Mouse (Mus musculus): Measurements from ENCODE around the gene Pafah1b3. TPM values are rescaled to one million over a fixed set of nuclear protein-coding genes. Genes with fewer than 3 reads are reported as not detected.
A peak's percentile ranks its signal among the peaks of the same experiment; 100 is the strongest.

The Pafah1b3 gene
- polyA plus RNA-seq, 1 experiment from 2014 or later, result 29.3 TPM

DNA sequence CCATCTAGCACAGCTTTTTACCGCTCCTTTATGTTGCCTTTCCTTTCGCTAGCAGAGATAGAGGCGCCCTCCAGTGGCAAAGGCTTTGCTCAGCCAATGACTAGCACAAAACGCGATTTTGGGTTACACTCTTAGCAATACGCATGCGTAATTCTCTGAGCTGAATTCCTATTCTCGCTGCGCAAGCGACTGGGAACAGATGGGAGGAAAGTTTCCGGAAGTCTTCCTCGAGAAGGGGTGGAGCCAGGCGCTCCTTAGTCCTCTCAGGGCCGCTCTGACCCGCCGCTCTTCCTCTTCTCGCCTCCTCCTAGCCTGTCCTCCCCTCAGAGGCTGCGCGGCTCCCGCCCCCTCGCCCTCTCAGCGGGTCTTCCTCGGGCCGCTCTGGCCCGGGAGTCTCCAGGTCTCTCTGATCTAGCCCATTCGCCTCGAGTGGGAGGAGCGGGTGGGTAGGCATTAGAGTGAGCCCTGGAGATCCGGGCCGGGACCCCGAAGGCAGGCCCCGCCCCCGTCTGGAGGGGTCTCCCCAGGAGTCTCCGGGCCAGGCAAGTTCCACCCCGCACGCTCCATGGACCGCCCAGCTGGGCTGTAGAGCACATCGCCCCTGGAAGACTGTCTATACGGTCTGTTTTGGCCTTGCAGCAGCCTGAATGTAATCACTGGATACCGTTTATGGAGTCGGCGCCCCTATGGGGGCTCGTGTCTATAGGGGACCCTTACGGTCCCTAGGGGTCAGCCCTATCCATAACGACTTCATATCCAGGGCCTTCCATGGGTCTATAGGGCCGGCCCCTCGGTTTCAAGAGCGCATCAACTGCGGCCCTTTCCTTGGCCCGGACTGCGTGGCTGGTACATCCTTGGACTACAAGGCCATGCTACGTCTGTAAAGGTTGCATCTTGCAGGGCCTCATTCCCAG lies 19.0 kb upstream of the Pafah1b3 start, which contains the start of gene Megf8:
Gene Megf8 (plus strand): TSS at position 633 of the 914 bp plus-strand sequence.
- peak within 1 kb of the TSS; percentile 55 for H3K27ac ChIP-seq
- peak within 1 kb of the TSS; percentile 88 for H3K4me2 ChIP-seq
- H3K27me3 ChIP-seq, result peaks cover 59% of the 10 kb centered on the region
- DNase-seq (peak; percentile 87), ATAC-seq (ENCODE audit: low read depth) (peak; percentile 91)
- 1% methylated on average over 52 of the region's 52 CpGs for WGBS (ENCODE audit: insufficient replicate concordance)
- H3K36me3 ChIP-seq, result no peaks in the 10 kb centered on the region
- peaks cover 31% of the 10 kb centered on the region for H3K4me1 ChIP-seq (replicated peaks)
- no peaks in the 10 kb centered on the region for H3K9me3 ChIP-seq (replicated peaks)
- H3K9ac ChIP-seq, result peak within 1 kb of the TSS; percentile 69
- H3K4me3 ChIP-seq (replicated peaks), result peak within 1 kb of the TSS; percentile 70

DNA sequence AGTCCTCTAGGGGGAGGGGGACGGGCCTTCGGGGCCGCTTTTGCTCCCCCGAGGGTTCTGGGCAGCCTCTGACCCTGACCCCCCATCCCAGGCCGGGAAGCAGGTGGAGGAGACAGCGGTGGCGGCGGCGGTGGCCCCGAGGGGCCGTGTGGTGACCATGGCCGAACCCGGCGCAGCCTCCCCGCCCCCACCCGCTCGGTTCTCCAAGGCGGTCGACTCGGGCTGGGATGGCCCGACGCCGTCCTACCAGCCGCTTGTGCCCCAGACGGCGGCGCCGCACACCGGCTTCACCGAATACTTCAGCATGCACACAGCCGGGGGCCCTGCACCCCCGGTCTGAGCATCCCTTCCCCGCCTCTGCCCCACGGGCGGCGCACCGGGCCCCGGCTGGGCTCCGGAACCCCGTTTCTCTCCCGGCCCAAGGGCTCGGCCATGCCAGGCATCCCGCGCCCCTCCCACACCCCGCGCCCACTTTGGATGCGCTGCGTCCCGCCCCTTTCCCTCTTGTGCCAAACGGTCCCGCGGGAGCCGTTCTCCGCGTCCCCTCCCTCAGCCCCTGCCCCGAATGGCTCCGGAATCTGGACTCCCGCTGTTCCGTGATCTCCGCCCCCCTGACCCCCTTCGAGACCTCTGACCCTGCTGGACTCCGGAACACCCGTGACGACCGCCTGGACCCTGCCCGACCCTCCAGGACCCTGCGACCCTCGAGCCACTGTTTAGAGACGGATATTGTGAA lies 17.7 kb upstream of the Pafah1b3 start:
- Histone ChIP-seq H3K4me1 (replicated peaks) (peaks cover 31% of the 10 kb centered on the region), H3K9ac (no peak overlapping the region), H3K4me2 (peak overlapping the region; percentile 88), H3K4me3 (replicated peaks) (peak overlapping the region; percentile 70), H3K9me3 (replicated peaks) (no peaks in the 10 kb centered on the region), H3K27ac (no peak overlapping the region), H3K36me3 (no peaks in the 10 kb centered on the region), H3K27me3 (peaks cover 69% of the 10 kb centered on the region)
- ATAC-seq (ENCODE audit: low read depth), result no peak
- DNase-seq, result no peak
- WGBS (ENCODE audit: insufficient replicate concordance), result 2% methylated on average over 66 of the region's 69 CpGs

DNA sequence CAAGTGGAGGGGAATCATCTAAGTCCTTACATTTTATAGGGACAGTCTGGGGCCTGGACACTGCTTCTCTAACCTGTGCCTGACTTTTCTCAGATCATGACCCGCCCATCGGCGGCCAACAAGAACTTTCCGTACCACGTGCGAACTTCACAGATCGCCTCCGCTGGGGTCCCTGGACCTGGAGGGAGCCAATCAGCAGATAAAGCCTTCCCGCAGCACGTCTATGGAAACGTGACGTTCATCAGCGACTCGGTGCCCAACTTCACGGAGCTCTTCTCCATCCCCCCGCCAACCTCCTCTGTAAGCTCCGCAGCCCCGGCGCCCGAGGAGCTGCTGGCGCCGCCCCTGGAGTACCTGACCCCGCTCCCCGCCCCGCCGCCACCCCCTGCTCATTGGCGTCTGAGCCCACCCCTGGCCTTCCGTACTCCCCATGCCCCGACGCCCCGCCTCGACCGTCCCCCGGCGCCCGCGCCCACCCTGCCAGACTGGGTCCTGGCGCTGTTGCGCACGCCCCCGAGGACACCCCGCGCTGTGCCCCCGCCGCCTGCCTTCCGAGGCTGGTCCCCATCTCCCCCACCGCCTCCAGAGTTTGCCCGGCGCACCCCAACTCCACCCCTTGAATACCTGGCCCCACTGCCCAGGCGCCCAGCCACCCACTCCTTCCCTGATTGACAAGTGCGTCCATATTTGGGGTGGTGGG lies 17.0 kb upstream of the Pafah1b3 start:
- Histone ChIP-seq H3K4me3 (replicated peaks) (peak overlapping the region; percentile 70), H3K27ac (no peak overlapping the region), H3K4me2 (peak overlapping the region; percentile 88), H3K4me1 (replicated peaks) (peaks cover 31% of the 10 kb centered on the region), H3K36me3 (no peaks in the 10 kb centered on the region), H3K9ac (no peak overlapping the region), H3K27me3 (peaks cover 71% of the 10 kb centered on the region), H3K9me3 (replicated peaks) (no peaks in the 10 kb centered on the region)
- 2% methylated on average over 50 of the region's 51 CpGs for WGBS (ENCODE audit: insufficient replicate concordance)
- no peak for ATAC-seq (ENCODE audit: low read depth)
- DNase-seq, result no peak

DNA sequence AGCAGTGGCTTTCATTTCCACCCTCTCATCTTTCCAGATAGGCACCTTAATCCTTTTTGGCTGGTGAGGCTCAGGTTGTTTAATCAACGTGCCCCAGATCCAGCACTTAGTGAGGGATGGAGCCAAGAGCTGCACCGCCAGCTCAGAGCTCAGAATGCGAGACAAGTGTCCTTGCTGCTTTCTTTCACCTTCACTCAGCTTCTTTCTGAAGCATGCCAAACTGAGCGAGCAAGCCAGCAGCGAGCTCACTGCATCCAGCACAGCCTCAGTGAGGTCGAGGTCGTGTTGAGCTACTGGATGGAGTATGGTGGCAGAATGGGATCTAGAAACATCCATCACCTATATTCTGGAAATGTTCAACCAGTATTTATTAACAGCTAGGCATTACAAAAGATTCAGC lies 15.5 kb upstream of the Pafah1b3 start:
- ATAC-seq (ENCODE audit: low read depth) (no peak), DNase-seq (no peak)
- H3K27me3 ChIP-seq, result peaks cover 85% of the 10 kb centered on the region
- 32% methylated on average over 7 of the region's 7 CpGs for WGBS (ENCODE audit: insufficient replicate concordance)
- H3K9ac ChIP-seq, result no peak overlapping the region
- no peak overlapping the region for H3K4me2 ChIP-seq
- H3K4me3 ChIP-seq (replicated peaks), result no peak overlapping the region
- H3K27ac ChIP-seq, result no peak overlapping the region
- H3K36me3 ChIP-seq, result no peaks in the 10 kb centered on the region
- no peaks in the 10 kb centered on the region for H3K9me3 ChIP-seq (replicated peaks)
- peaks cover 29% of the 10 kb centered on the region for H3K4me1 ChIP-seq (replicated peaks)

DNA sequence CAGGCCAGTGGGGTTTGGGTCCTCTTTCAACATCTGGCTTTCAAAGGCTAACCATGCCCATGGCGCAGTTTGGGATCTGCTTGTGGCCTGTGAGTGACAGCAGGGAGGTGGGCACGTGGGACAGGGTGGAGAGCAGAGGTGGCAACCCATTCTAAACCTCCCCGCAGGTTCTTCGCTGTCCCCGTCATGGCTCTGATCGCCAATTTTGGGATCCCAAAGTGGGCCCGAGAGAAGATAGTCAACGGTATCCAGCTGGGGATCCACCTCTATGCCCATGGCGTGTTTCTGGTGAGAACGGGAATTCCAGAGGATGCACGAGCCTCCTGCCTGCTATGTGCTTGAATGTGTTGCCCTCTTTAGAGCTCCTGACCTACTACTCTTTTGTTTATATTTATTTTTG lies 13.4 kb upstream of the Pafah1b3 start:
- Histone ChIP-seq H3K4me1 (replicated peaks) (peaks cover 15% of the 10 kb centered on the region), H3K9me3 (replicated peaks) (no peaks in the 10 kb centered on the region), H3K27ac (no peak overlapping the region), H3K9ac (no peak overlapping the region), H3K4me2 (no peak overlapping the region), H3K27me3 (peaks cover 92% of the 10 kb centered on the region), H3K4me3 (replicated peaks) (no peak overlapping the region), H3K36me3 (no peaks in the 10 kb centered on the region)
- ATAC-seq (ENCODE audit: low read depth) (no peak), DNase-seq (no peak)
- 62% methylated on average over 11 of the region's 11 CpGs for WGBS (ENCODE audit: insufficient replicate concordance)

DNA sequence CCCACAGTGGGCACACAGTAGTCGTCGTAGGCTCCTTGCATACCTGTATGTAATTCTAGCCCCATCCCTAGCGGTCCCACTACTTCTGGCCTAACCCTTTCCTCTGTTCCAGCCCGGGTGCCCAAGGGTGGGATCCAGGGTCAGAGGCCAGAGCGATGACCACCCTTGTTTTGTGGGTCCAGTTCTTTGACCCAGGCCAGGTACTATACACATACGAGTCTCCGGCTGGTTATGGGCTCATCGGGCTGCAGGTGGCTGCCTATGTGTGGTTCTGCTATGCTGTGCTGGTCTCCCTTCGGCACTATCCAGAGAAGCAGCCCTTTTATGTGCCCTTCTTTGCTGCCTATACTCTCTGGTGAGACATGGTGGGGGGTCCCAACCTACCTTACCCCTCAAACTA lies 11.6 kb upstream of the Pafah1b3 start:
- H3K27ac ChIP-seq, result no peak overlapping the region
- H3K9me3 ChIP-seq (replicated peaks), result no peaks in the 10 kb centered on the region
- WGBS (ENCODE audit: insufficient replicate concordance), result 73% methylated on average over 9 of the region's 9 CpGs
- H3K9ac ChIP-seq, result no peak overlapping the region
- ATAC-seq (ENCODE audit: low read depth) (no peak), DNase-seq (no peak)
- H3K4me1 ChIP-seq (replicated peaks), result peaks cover 8% of the 10 kb centered on the region
- H3K4me3 ChIP-seq (replicated peaks), result no peak overlapping the region
- peaks cover 87% of the 10 kb centered on the region for H3K27me3 ChIP-seq
- H3K4me2 ChIP-seq, result no peak overlapping the region
- H3K36me3 ChIP-seq, result no peaks in the 10 kb centered on the region

DNA sequence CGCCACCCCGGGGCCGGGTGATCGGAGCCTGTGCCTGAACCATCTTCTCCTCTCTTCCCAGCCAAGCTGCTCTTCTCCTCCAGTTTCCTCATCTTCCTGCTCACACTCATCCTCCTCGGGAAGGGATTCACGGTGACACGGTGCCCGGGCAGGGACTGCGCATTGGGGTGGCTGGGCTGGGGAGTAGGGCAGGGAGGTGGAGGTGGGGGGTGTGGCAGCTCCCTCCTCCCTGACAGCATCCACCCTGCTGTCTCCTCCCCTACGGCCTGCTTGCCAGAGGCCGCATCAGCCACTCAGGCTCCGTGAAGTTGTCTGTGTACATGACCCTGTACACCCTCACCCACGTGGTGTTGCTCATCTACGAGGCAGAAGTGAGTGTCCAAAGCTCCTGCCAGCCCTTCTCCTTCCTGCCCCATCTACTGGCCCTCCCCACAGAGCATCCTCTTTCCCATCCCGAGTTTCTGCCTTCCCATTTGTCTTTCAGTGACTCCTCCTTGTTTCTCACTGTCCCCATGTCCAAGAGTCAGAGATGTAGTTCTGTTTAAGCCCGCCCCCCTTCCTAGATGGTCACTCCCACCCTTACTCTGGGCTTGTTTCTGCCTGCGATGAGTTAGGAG lies 11.0 kb upstream of the Pafah1b3 start:
- H3K4me2 ChIP-seq, result no peak overlapping the region
- H3K9me3 ChIP-seq (replicated peaks), result no peaks in the 10 kb centered on the region
- no peak overlapping the region for H3K4me3 ChIP-seq (replicated peaks)
- whole genome bisulfite sequencing (ENCODE audit: insufficient replicate concordance), result 50% methylated on average over 17 of the region's 17 CpGs
- DNase-seq (no peak), ATAC-seq (ENCODE audit: low read depth) (no peak)
- no peak overlapping the region for H3K27ac ChIP-seq
- peaks cover 8% of the 10 kb centered on the region for H3K4me1 ChIP-seq (replicated peaks)
- H3K9ac ChIP-seq, result no peak overlapping the region
- H3K36me3 ChIP-seq, result no peaks in the 10 kb centered on the region
- peaks cover 87% of the 10 kb centered on the region for H3K27me3 ChIP-seq

DNA sequence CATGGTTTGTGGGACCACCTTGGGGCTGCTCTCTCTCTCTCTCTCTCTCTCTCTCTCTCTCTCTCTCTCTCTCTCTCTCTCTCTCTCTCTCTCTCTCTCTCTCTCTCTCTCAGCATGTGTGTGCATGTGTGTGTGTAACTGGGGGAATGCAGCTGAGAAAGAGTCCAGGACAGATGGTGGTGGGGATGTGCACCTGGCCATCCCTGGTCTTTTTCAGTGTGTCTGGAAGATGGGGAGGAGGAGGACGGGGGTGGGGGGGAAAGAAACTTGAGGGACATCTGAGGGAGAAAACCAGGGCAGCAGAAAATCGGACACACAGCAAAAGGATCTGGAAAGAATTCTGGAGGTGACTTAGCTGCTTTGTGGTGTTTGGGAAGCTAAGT lies 8.8 kb upstream of the Pafah1b3 start:
- WGBS (ENCODE audit: insufficient replicate concordance), result 31% methylated on average over 2 of the region's 2 CpGs
- ATAC-seq (ENCODE audit: low read depth) (no peak), DNase-seq (no peak)

DNA sequence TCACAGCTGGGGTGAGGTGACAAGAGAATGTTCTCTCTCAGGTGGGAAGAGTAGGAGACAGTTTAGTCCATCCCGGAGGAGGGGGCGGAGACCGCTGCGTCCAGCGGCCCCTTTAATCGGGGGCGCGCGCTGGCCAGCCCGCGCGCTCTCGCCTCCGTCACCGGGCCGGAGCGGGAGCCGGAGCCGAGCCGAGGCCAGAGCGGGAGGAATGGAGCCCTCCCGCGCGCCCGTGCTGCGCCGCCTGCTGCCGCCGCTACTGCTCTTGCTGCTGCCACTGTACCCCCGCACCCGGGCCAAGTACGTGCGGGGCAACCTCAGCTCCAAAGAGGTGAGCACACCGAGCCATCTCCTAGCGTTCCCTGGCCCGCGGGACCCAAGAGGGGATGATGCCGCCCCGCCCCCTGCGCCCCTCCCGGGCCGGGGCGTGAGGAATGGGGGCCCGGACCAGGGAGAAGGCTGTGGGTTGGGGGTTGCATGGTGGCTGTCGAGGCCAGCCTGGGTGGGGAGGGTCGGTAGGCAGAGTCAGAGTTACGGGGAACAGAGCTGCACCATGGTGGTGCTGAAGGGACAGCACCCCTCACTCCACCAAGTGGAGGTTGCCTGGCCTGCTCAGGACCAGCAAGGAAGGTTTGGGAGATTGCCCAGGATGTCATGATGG lies 8.3 kb upstream of the Pafah1b3 start, which contains the start of gene Tmem145:
Gene Tmem145 (plus strand): TSS at position 151 of the 658 bp plus-strand sequence.
- Histone ChIP-seq H3K9ac (no peak within 1 kb of the TSS), H3K27me3 (peaks cover 76% of the 10 kb centered on the region), H3K27ac (no peak within 1 kb of the TSS), H3K4me2 (peak within 1 kb of the TSS; percentile 72), H3K9me3 (replicated peaks) (no peaks in the 10 kb centered on the region), H3K4me1 (replicated peaks) (peaks cover 8% of the 10 kb centered on the region), H3K4me3 (replicated peaks) (peak within 1 kb of the TSS; percentile 54), H3K36me3 (no peaks in the 10 kb centered on the region)
- ATAC-seq (ENCODE audit: low read depth) (peak; percentile 34; the same call in 1 of the 2 replicates), DNase-seq (no peak)
- WGBS (ENCODE audit: insufficient replicate concordance), result 1% methylated on average over 47 of the region's 47 CpGs

More for the DNA sequence above, 8.8 kb upstream of the Pafah1b3 start:
- H3K27ac ChIP-seq, result no peak overlapping the region
- H3K4me1 ChIP-seq (replicated peaks), result peaks cover 8% of the 10 kb centered on the region
- H3K9ac ChIP-seq, result no peak overlapping the region
- no peaks in the 10 kb centered on the region for H3K9me3 ChIP-seq (replicated peaks)
- H3K4me2 ChIP-seq, result no peak overlapping the region
- no peaks in the 10 kb centered on the region for H3K36me3 ChIP-seq
- peaks cover 81% of the 10 kb centered on the region for H3K27me3 ChIP-seq
- no peak overlapping the region for H3K4me3 ChIP-seq (replicated peaks)

DNA sequence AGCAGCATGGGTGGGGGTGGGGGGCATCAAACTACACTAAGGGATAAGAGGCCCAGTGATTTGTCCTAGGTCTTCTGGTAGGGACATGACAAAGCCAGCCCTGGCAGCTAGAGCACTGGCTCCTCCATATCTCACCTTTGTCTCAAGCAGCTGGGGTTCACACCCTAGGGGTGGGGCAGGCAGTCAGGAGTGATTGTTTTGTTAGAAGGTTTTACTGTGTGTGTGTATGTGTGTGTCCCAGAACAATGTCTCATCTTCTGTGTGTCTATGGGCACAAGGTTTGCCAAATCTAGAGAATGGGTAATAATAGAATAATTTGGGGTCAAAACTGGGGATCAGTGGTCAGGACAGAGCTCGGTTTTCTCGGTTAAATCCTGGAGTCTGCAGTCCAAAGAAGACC lies 7.7 kb upstream of the Pafah1b3 start:
- Histone ChIP-seq H3K9ac (no peak overlapping the region), H3K9me3 (replicated peaks) (no peaks in the 10 kb centered on the region), H3K36me3 (no peaks in the 10 kb centered on the region), H3K27me3 (peaks cover 73% of the 10 kb centered on the region), H3K27ac (no peak overlapping the region), H3K4me3 (replicated peaks) (peak overlapping the region; percentile 54), H3K4me1 (replicated peaks) (peaks cover 8% of the 10 kb centered on the region), H3K4me2 (peak overlapping the region; percentile 72)
- no peak for DNase-seq
- ATAC-seq (ENCODE audit: low read depth), result no peak
- 0% methylated on average over 2 of the region's 2 CpGs for WGBS (ENCODE audit: insufficient replicate concordance)
